Mouse (Mus musculus) left cerebral cortex, postnatal 36 days (tissue): Measurements from ENCODE around the gene Mgat3. TPM values are rescaled to one million over a fixed set of nuclear protein-coding genes. Genes with fewer than 3 reads are reported as not detected.

Source experiments
- DNase-seq, 2 experiments: peaks; one replicate each; pipeline ENCODE4 v3.0.0; 2021 to 2022; ENCODE audit warnings: low spot score in 2 of 2, mixed read lengths in 1 of 2
- intact Hi-C: fragments of 180-260 bp; cut with DNase I; formaldehyde crosslinking; loops from one replicate; pipeline ENCODE4 v1.15.1; 2025
- total RNA-seq, 2 experiments: library from RNA; stranded (reverse); gene quantifications; 2 replicates each; pipeline ENCODE4 v1.2.3; 2021

Gene Mgat3
- total RNA-seq, 2 experiments from 2014 or later = 119 to 126 TPM

DNA sequence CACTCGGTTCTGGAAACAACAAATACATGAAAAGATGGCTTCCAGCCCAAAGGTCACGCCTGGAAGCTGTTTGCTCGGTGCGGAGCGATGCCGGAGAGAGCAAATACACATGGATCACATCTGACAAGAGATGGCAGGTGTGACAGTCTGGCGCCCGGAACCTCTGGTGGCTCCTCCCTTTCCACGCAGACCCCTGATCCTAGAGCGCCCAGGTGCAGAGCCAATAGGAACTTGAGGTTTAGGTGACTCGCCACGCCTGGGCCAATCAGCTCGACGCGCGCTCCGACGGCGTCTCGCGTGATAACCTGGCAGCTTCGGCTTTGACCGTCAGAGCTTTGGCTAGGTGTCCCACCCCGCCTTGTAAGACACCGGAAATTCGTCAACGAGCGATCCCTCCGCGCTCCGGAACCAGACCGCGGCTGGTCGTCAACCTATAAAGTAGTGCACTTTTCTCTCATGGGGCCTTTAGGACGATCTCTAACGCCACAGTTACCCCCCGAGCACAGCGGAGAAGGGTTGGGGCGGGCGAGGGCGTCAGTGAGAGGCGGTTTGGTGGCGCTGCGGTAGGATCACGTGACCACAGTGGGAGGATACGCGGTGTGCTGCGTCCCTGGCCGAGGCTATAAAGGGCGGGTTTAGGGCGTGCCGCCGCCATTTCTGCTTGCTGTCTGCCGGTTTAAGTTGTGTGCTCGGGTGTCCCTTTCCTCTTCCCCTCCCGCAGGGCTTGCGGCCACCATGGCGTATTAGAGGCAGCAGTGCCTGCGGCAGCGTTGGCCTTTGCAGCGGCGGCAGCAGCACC lies 81.5 kb downstream of the Mgat3 start, which contains the start of gene Atf4:
Atf4 (plus strand) TSS at position 338 of the 799 bp plus-strand sequence.
- DNase-seq = peak; percentile 98 to 99
- intact Hi-C loops = loop anchor here (2.0 kb wide), 1 partner anchor 20 kb away; the partner anchor contains the start of genes AC140267.1 and Mief1

GRCm38 (mm10) chr15:80255646-80256121 lies 82.2 kb downstream of the Mgat3 start:
- intact Hi-C loops = loop anchor here (2.0 kb wide), 1 partner anchor 21 kb away; the partner anchor contains the start of genes AC140267.1 and Mief1
- DNase-seq = peak; percentile 64 to 73

- no peak for DNase-seq
- intact Hi-C loops = no loop called here
Observed at GRCm38 (mm10) chr15:80256242-80256641, 82.7 kb downstream of the Mgat3 start.

- no peak for DNase-seq
- intact Hi-C loops = no loop called here
Observed at GRCm38 (mm10) chr15:80256656-80257601, 83.4 kb downstream of the Mgat3 start.

DNA sequence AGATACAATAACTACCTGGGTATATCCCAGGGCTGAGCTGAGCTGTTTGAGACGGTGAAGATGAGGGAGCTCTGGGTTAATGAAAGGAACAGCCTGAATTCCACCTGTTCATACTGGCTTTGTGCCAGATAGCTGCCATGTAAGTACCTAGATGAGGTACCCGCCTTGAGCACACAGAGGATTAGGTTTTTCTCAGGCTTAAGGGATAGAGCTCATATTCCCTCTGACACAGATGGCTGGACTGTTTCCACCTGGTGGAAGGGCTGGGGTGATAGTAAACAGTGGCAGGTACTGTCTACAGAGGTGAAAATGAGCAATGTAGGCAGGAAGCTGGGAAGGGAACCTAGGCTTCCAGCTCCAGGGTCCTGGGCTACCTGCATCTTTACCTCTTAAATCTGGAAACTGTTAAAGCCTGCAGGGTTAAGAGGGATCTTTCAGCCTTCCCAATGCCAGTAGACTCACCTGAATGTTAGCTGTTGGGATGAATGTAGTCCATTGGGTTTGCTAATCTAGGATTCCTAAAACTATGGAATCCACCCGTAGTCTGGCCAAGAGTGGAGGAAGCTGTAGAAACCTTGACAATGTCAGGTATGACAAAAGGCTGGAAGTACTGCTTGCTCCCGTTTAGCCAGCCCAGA lies 84.2 kb downstream of the Mgat3 start:
- intact Hi-C loops = no loop called here
- no peak for DNase-seq

DNA sequence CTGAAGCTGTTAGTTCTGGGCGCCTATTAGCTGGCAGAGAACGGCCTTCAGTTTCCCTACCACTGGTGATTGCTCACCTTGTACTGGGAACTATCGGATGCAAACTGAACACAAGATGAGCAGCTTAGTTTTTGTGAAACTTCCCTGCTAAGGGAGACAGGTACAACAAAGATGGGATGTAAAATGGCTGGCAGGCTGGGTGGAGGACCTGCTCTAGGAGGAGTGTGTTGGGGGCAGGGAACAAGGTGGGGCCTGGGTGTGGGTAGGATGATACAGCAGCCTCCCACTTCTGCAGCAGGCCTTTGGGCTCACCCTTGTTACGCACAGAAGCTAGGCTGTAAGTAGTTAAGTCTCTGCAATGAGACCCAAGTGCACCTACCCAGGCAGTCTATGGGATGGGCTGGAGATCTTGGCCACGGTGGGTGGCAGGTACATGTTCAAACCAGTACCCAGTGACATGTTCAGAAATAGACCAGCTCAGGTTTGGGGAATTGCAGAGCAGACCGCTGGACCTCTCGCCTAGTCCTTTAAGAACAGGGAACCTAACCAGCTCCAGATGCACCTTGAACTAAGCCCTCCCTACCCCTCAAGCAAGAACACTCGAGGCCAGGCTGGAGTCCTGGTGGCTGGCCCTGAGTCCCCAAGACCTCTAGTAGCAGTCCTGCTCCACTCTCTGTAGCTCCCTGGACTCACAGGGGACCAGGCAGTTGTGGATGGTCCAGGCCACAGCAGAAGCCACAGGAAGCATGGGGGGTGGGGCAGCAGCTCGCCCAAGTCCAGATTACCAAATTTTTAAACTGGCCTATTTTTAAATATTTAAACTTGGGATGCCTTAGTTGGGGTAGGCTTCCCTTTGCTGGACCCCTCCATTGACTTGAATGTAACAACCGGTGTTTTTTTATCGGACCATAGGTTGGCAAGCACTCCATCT lies 85.0 kb downstream of the Mgat3 start:
- intact Hi-C loops = no loop called here
- DNase-seq = no peak

- intact Hi-C loops = loop anchor here (5.0 kb wide), 2 partner anchors 32 to 167 kb away; partner anchors contain the start of genes Rpl3 and Syngr1
- no peak for DNase-seq
Observed at GRCm38 (mm10) chr15:80259406-80260045, 86.0 kb downstream of the Mgat3 start.

GRCm38 (mm10) chr15:80260677-80261076 lies 87.2 kb downstream of the Mgat3 start:
- intact Hi-C loops = loop anchor here (5.0 kb wide), 2 partner anchors 33 to 168 kb away; partner anchors contain the start of genes Rpl3 and Syngr1
- peak; percentile 75 to 82 for DNase-seq

- DNase-seq = no peak
- intact Hi-C loops = loop anchor here (5.0 kb wide), 2 partner anchors 34 to 169 kb away; partner anchors contain the start of genes Rpl3 and Syngr1
Observed at GRCm38 (mm10) chr15:80261100-80261499, 87.6 kb downstream of the Mgat3 start.

DNA sequence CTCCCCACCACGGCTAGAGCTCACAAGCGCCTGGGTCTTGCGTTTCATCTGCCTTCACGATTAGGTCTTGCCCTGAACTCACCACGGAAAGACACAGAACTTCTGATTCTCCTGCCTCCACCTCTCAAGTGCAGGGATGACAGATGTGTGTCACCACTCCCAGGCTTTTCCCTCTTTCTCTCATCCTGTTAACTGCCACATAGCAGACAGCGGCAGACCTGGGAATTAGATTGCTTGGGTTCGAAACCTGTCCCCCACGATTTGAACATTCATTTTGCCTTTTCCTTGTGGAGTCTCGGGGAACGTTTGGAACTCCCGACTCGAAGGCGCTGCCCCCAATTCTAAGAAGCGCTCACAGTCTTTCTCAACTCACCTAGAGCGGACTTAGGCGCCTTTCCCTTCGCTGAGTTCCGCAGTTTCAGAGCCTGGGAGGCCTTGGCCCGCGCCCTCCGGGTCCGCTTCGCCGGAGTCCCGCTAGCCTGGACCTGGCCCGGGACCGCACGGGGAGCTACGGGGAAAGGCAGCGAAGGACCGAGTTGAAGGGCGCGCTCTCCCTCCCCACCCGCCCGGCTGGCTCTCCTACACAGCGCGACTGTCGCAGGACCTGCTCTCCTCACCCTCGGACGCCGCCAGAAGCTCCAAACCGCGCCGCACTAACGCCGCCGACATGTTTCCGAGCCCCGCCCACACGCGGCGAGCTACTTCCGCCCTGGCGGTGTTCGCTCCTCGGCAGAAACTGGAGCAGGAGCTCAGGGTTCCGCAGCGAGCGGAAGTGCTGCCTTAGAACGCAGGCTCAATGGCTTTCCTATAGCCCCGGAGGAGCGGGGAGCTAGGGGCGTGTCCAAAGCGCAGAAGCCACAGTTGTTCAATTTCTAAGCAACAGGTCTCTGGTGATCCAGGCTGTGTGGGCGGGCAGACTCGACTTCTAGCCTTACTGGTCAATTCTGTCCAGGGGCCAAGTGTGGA lies 90.4 kb downstream of the Mgat3 start, which contains the start of gene Rps19bp1:
Rps19bp1 (minus strand) TSS at position 706 of the 966 bp plus-strand sequence.
- DNase-seq = peak; percentile 83 to 86
- intact Hi-C loops = loop anchor here (5.0 kb wide), 2 partner anchors 37 to 172 kb away; partner anchors contain the start of genes Rpl3 and Syngr1

Other genes with a start within 250 kb of the Mgat3 start
- 10 to 100 TPM; 40.5 to 46.5 TPM for gene Cbx7, start 202.6 kb upstream of the Mgat3 start, total RNA-seq
- 10 to 100 TPM; 31.3 to 32.4 TPM for gene Pdgfb, start 158.7 kb upstream of the Mgat3 start, total RNA-seq
- gene Syngr1, start 82.4 kb upstream of the Mgat3 start, total RNA-seq = 100 to 1,000 TPM; 424 to 526 TPM
- 100 to 1,000 TPM; 416 to 501 TPM for gene Rpl3, start 81.9 kb upstream of the Mgat3 start, total RNA-seq
- 10 to 100 TPM; 23.1 to 30.4 TPM for gene Tab1, start 40.6 kb upstream of the Mgat3 start, total RNA-seq
- 10 to 100 TPM; 32.4 to 33.7 TPM for gene Mief1, start 60.3 kb downstream of the Mgat3 start, total RNA-seq
- 10 to 100 TPM; 13.7 to 17.3 TPM for gene AC140267.1, start 62.1 kb downstream of the Mgat3 start, total RNA-seq
- 100 to 1,000 TPM in 1 of 2 experiments, 10 to 100 TPM in 1; 99.7 to 113 TPM for gene Atf4, start 81.5 kb downstream of the Mgat3 start, total RNA-seq
- 10 to 100 TPM; 40.9 to 41.1 TPM for gene Rps19bp1, start 90.6 kb downstream of the Mgat3 start, total RNA-seq
- 10 to 100 TPM; 73.2 to 73.7 TPM for gene Cacna1i, start 113.5 kb downstream of the Mgat3 start, total RNA-seq